Mouse (Mus musculus): ENCODE data around the gene Gm3250. TPM values are rescaled to one million over a fixed set of nuclear protein-coding genes. Genes with fewer than 3 reads are reported as not detected.

The Gm3250 gene
- not detected for polyA plus RNA-seq (2015; fragmentation: Illumina TruSeq; extraction: RNeasy Lipid Tissue Mini Kit (QIAGEN cat#74804); ENCODE audit: insufficient read depth, low read depth, low replicate concordance)

GRCm38 (mm10) chr10:77782442-77782841 is at the start of gene Gm3250:
Gm3250 (minus strand) TSS chr10:77782542.

DNA sequence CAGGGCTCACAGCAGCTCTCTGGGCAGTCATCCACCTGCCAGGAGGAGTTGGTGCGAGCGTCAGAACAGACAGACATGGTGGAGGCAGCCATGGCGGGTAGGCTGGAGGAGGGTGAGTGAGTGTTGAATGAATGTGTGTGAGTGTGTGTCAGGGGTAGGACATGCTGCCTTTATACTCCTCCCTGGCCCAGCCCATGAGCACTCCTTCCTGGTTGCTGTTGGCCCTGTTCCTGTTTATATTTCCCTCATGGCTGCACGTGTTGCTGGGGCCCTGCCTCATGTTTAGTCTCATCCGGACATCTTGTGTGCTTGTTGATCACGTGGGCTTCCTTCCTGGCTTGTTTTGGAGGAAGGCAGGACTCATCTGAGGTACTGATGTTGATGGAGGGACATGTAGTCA is 44.6 kb upstream of the Gm3250 start, which contains the start of gene Krtap10-4:
Gene Krtap10-4, minus strand, starts transcription at position 145 of the 400 bp plus-strand sequence.

DNA sequence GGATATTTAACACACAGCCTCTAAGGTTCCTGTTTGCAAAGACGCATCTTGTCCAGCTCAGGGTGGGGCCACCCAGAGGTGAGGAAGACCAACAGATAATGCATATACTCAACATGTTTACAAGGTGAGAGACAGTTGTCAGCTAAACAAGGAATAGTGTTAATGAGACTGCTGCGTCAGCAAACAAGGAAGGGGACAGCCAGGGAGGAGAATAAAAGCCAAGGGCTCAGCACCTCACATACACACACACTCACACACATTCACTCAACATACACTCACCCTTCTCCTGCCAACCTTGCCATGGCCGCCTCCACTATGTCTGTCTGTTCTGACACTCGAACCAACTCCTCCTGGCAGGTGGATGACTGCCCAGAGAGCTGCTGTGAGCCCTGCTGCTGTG is 32.0 kb upstream of the Gm3250 start, which contains the start of gene Gm2696:
Gene Gm2696, plus strand, starts transcription at position 301 of the 400 bp plus-strand sequence.

DNA sequence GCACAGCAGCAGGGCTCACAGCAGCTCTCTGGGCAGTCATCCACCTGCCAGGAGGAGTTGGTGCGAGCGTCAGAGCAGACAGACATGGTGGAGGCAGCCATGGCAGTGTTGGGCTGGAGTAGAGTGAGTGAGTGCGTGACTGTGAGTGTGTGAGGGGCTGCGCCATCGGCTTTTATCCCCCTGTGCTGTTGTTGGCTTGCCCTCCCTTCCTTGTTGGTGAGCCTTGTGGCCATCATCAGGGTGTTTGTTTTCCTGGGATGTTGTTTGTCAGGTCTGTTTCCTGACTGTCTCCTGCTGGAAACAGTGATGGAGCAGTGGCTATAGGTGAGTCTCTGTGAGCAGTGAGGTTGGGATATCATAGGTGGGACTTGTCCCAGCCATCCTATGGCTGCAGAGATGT is 29.4 kb upstream of the Gm3250 start, which contains the start of gene Gm9507:
Gene Gm9507, minus strand, starts transcription at position 101 of the 400 bp plus-strand sequence.

GRCm38 (mm10) chr10:77798921-77799508 is 16.7 kb upstream of the Gm3250 start, which contains the start of gene Gm19668:
Gm19668 (minus strand) TSS chr10:77799133.

GRCm38 (mm10) chr10:77794976-77795375 is 12.6 kb upstream of the Gm3250 start, which contains the start of gene Gm9639:
Gm9639 (minus strand) TSS chr10:77795076.

GRCm38 (mm10) chr10:77787876-77788275 is 5.5 kb upstream of the Gm3250 start, which contains the start of gene Gm7137:
Gm7137 (minus strand) TSS chr10:77788200.

GRCm38 (mm10) chr10:77776844-77777243 is 5.5 kb downstream of the Gm3250 start, which contains the start of gene Gm7138:
Gm7138 (minus strand) TSS chr10:77776944.

DNA sequence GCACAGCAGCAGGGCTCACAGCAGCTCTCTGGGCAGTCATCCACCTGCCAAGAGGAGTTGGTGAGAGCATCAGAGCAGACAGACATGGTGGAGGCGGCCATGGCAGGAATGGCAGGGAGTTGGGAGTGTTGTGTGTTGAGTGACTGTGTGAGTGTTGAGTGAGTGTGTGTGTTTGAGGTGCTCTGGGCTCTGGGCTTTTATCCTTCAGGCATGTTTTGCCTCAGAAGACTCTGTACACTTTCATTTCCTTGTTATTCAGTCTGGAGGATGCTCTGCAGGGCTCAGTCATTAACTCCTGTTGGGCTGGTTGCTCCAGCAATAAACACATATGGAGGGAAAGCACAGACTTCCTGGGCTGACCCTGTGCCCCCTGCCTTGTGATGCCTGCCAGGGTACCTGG is 11.1 kb downstream of the Gm3250 start, which contains the start of gene Gm3238:
Gene Gm3238, minus strand, starts transcription at position 101 of the 400 bp plus-strand sequence.

GRCm38 (mm10) chr10:77759582-77759981 is 22.8 kb downstream of the Gm3250 start, which contains the start of gene Gm3233:
Gm3233 (minus strand) TSS chr10:77759682.

GRCm38 (mm10) chr10:77751254-77751653 is 31.1 kb downstream of the Gm3250 start, which contains the start of gene Gm9736:
Gm9736 (minus strand) TSS chr10:77751354.

GRCm38 (mm10) chr10:77741924-77742688 is 40.2 kb downstream of the Gm3250 start, which contains the start of gene Gm18596:
Gm18596 (minus strand) TSS chr10:77742638.

Other genes with a start within 250 kb of the Gm3250 start
- 43.2 TPM for gene Pttg1ip, start 200.8 kb downstream of the Gm3250 start, polyA plus RNA-seq (2015; fragmentation: Illumina TruSeq; extraction: RNeasy Lipid Tissue Mini Kit (QIAGEN cat#74804); ENCODE audit: insufficient read depth, low read depth, low replicate concordance)
- 25.0 TPM for gene Sumo3, start 176.4 kb downstream of the Gm3250 start, polyA plus RNA-seq (2015; fragmentation: Illumina TruSeq; extraction: RNeasy Lipid Tissue Mini Kit (QIAGEN cat#74804); ENCODE audit: insufficient read depth, low read depth, low replicate concordance)
- gene Gm49325, start 176.3 kb downstream of the Gm3250 start, polyA plus RNA-seq (2015; fragmentation: Illumina TruSeq; extraction: RNeasy Lipid Tissue Mini Kit (QIAGEN cat#74804); ENCODE audit: insufficient read depth, low read depth, low replicate concordance), result not detected
- 14.4 TPM for gene Ube2g2, start 160.3 kb downstream of the Gm3250 start, polyA plus RNA-seq (2015; fragmentation: Illumina TruSeq; extraction: RNeasy Lipid Tissue Mini Kit (QIAGEN cat#74804); ENCODE audit: insufficient read depth, low read depth, low replicate concordance)
- gene Tspear, start 96.0 kb downstream of the Gm3250 start, polyA plus RNA-seq (2015; fragmentation: Illumina TruSeq; extraction: RNeasy Lipid Tissue Mini Kit (QIAGEN cat#74804); ENCODE audit: insufficient read depth, low read depth, low replicate concordance), result not detected
- gene Gm19402, start 91.8 kb downstream of the Gm3250 start, polyA plus RNA-seq (2015; fragmentation: Illumina TruSeq; extraction: RNeasy Lipid Tissue Mini Kit (QIAGEN cat#74804); ENCODE audit: insufficient read depth, low read depth, low replicate concordance), result not detected
- not detected for gene Gm9508, start 85.3 kb downstream of the Gm3250 start, polyA plus RNA-seq (2015; fragmentation: Illumina TruSeq; extraction: RNeasy Lipid Tissue Mini Kit (QIAGEN cat#74804); ENCODE audit: insufficient read depth, low read depth, low replicate concordance)
- gene Gm10272, start 75.9 kb downstream of the Gm3250 start, polyA plus RNA-seq (2015; fragmentation: Illumina TruSeq; extraction: RNeasy Lipid Tissue Mini Kit (QIAGEN cat#74804); ENCODE audit: insufficient read depth, low read depth, low replicate concordance), result not detected
- gene Gm10024, start 71.1 kb downstream of the Gm3250 start, polyA plus RNA-seq (2015; fragmentation: Illumina TruSeq; extraction: RNeasy Lipid Tissue Mini Kit (QIAGEN cat#74804); ENCODE audit: insufficient read depth, low read depth, low replicate concordance), result not detected
- gene Gm10142, start 66.7 kb downstream of the Gm3250 start, polyA plus RNA-seq (2015; fragmentation: Illumina TruSeq; extraction: RNeasy Lipid Tissue Mini Kit (QIAGEN cat#74804); ENCODE audit: insufficient read depth, low read depth, low replicate concordance), result not detected
- not detected for gene Krtap12-1, start 61.9 kb downstream of the Gm3250 start, polyA plus RNA-seq (2015; fragmentation: Illumina TruSeq; extraction: RNeasy Lipid Tissue Mini Kit (QIAGEN cat#74804); ENCODE audit: insufficient read depth, low read depth, low replicate concordance)
- gene Gm10100, start 56.1 kb downstream of the Gm3250 start, polyA plus RNA-seq (2015; fragmentation: Illumina TruSeq; extraction: RNeasy Lipid Tissue Mini Kit (QIAGEN cat#74804); ENCODE audit: insufficient read depth, low read depth, low replicate concordance), result not detected
- not detected for gene Gm18596, start 39.9 kb downstream of the Gm3250 start, polyA plus RNA-seq (2015; fragmentation: Illumina TruSeq; extraction: RNeasy Lipid Tissue Mini Kit (QIAGEN cat#74804); ENCODE audit: insufficient read depth, low read depth, low replicate concordance)
- gene Gm9736, start 31.2 kb downstream of the Gm3250 start, polyA plus RNA-seq (2015; fragmentation: Illumina TruSeq; extraction: RNeasy Lipid Tissue Mini Kit (QIAGEN cat#74804); ENCODE audit: insufficient read depth, low read depth, low replicate concordance), result not detected
- not detected for gene Gm3233, start 22.9 kb downstream of the Gm3250 start, polyA plus RNA-seq (2015; fragmentation: Illumina TruSeq; extraction: RNeasy Lipid Tissue Mini Kit (QIAGEN cat#74804); ENCODE audit: insufficient read depth, low read depth, low replicate concordance)
- gene Gm3238, start 11.2 kb downstream of the Gm3250 start, polyA plus RNA-seq (2015; fragmentation: Illumina TruSeq; extraction: RNeasy Lipid Tissue Mini Kit (QIAGEN cat#74804); ENCODE audit: insufficient read depth, low read depth, low replicate concordance), result not detected
- gene Gm7138, start 5.6 kb downstream of the Gm3250 start, polyA plus RNA-seq (2015; fragmentation: Illumina TruSeq; extraction: RNeasy Lipid Tissue Mini Kit (QIAGEN cat#74804); ENCODE audit: insufficient read depth, low read depth, low replicate concordance), result not detected
- not detected for gene Gm7137, start 5.7 kb upstream of the Gm3250 start, polyA plus RNA-seq (2015; fragmentation: Illumina TruSeq; extraction: RNeasy Lipid Tissue Mini Kit (QIAGEN cat#74804); ENCODE audit: insufficient read depth, low read depth, low replicate concordance)
- not detected for gene Gm9639, start 12.5 kb upstream of the Gm3250 start, polyA plus RNA-seq (2015; fragmentation: Illumina TruSeq; extraction: RNeasy Lipid Tissue Mini Kit (QIAGEN cat#74804); ENCODE audit: insufficient read depth, low read depth, low replicate concordance)
- not detected for gene Gm19668, start 16.6 kb upstream of the Gm3250 start, polyA plus RNA-seq (2015; fragmentation: Illumina TruSeq; extraction: RNeasy Lipid Tissue Mini Kit (QIAGEN cat#74804); ENCODE audit: insufficient read depth, low read depth, low replicate concordance)
- not detected for gene Gm9507, start 29.3 kb upstream of the Gm3250 start, polyA plus RNA-seq (2015; fragmentation: Illumina TruSeq; extraction: RNeasy Lipid Tissue Mini Kit (QIAGEN cat#74804); ENCODE audit: insufficient read depth, low read depth, low replicate concordance)
- not detected for gene Gm2696, start 32.1 kb upstream of the Gm3250 start, polyA plus RNA-seq (2015; fragmentation: Illumina TruSeq; extraction: RNeasy Lipid Tissue Mini Kit (QIAGEN cat#74804); ENCODE audit: insufficient read depth, low read depth, low replicate concordance)
- not detected for gene Krtap10-4, start 44.6 kb upstream of the Gm3250 start, polyA plus RNA-seq (2015; fragmentation: Illumina TruSeq; extraction: RNeasy Lipid Tissue Mini Kit (QIAGEN cat#74804); ENCODE audit: insufficient read depth, low read depth, low replicate concordance)
- gene Krtap10-10, start 53.4 kb upstream of the Gm3250 start, polyA plus RNA-seq (2015; fragmentation: Illumina TruSeq; extraction: RNeasy Lipid Tissue Mini Kit (QIAGEN cat#74804); ENCODE audit: insufficient read depth, low read depth, low replicate concordance), result not detected
- gene Gm36176, start 64.3 kb upstream of the Gm3250 start, polyA plus RNA-seq (2015; fragmentation: Illumina TruSeq; extraction: RNeasy Lipid Tissue Mini Kit (QIAGEN cat#74804); ENCODE audit: insufficient read depth, low read depth, low replicate concordance), result not detected
- not detected for gene Gm10318, start 70.3 kb upstream of the Gm3250 start, polyA plus RNA-seq (2015; fragmentation: Illumina TruSeq; extraction: RNeasy Lipid Tissue Mini Kit (QIAGEN cat#74804); ENCODE audit: insufficient read depth, low read depth, low replicate concordance)
- gene Gm3285, start 79.4 kb upstream of the Gm3250 start, polyA plus RNA-seq (2015; fragmentation: Illumina TruSeq; extraction: RNeasy Lipid Tissue Mini Kit (QIAGEN cat#74804); ENCODE audit: insufficient read depth, low read depth, low replicate concordance), result not detected
- gene Lrrc3, start 120.0 kb upstream of the Gm3250 start, polyA plus RNA-seq (2015; fragmentation: Illumina TruSeq; extraction: RNeasy Lipid Tissue Mini Kit (QIAGEN cat#74804); ENCODE audit: insufficient read depth, low read depth, low replicate concordance), result 0.48 TPM
- gene Trpm2, start 188.0 kb upstream of the Gm3250 start, polyA plus RNA-seq (2015; fragmentation: Illumina TruSeq; extraction: RNeasy Lipid Tissue Mini Kit (QIAGEN cat#74804); ENCODE audit: insufficient read depth, low read depth, low replicate concordance), result 1.4 TPM
- 6.9 TPM for gene 1810043G02Rik, start 196.0 kb upstream of the Gm3250 start, polyA plus RNA-seq (2015; fragmentation: Illumina TruSeq; extraction: RNeasy Lipid Tissue Mini Kit (QIAGEN cat#74804); ENCODE audit: insufficient read depth, low read depth, low replicate concordance)
- gene Pfkl, start 227.5 kb upstream of the Gm3250 start, polyA plus RNA-seq (2015; fragmentation: Illumina TruSeq; extraction: RNeasy Lipid Tissue Mini Kit (QIAGEN cat#74804); ENCODE audit: insufficient read depth, low read depth, low replicate concordance), result 9.8 TPM